Mouse (Mus musculus) liver, postnatal 0 days (tissue): ENCODE data around the gene Thsd7a.

Experiments used
- CTCF ChIP-seq: sonication (generic); IDR thresholded peaks from 2 replicates; pipeline ENCODE4 v1.5.1; 2016; ENCODE audit warnings: antibody characterized with exemption, low read depth
- EP300 ChIP-seq: IDR thresholded peaks from 2 replicates; pipeline ENCODE4 v1.6.1; 2016; ENCODE audit warnings: antibody characterized with exemption, low read depth, mild to moderate bottlenecking

DNA sequence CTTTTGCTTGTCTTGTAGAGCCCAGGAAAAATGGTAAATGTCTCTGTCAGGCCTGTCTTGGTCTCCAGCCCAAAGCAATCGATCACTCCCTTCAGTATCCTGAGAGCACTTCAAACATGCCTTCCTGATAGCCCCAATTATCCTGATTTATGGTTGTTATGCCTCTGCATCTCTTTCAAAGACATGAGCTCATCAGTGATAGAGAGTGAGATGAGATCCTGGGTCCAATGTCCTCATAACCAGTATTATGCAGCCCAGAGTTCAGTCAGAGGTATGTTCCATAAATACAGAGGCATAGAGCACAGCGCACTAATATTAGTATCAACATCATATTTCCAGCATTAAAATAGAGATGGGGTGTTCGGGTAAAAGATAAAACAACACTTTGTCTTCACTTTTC, 15.3 kb downstream of the Thsd7a start:
- TF ChIP-seq CTCF (no peak), EP300 (no peak)
